Mouse (Mus musculus): ENCODE results near the gene Tlx2. TPM values are rescaled to one million over a fixed set of nuclear protein-coding genes. Genes with fewer than 3 reads are reported as not detected.

Gene Tlx2
- total RNA-seq, 2 experiments from 2014 or later = not detected

GRCm38 (mm10) chr6:83029777-83030176 is 40.3 kb downstream of the Tlx2 start:
- no peak for ATAC-seq (replicated peaks; ENCODE audit: poor library complexity, severe bottlenecking)

- no peak for ATAC-seq (replicated peaks; ENCODE audit: poor library complexity, severe bottlenecking)
Observed at GRCm38 (mm10) chr6:83027706-83028105, 42.4 kb downstream of the Tlx2 start.

- no peak for ATAC-seq (replicated peaks; ENCODE audit: poor library complexity, severe bottlenecking)
Observed at GRCm38 (mm10) chr6:83027293-83027692, 42.8 kb downstream of the Tlx2 start.

- ATAC-seq (replicated peaks; ENCODE audit: poor library complexity, severe bottlenecking) = no peak
Observed at GRCm38 (mm10) chr6:83025221-83025620, 44.9 kb downstream of the Tlx2 start.

GRCm38 (mm10) chr6:83024421-83024820 is 45.7 kb downstream of the Tlx2 start:
- ATAC-seq (replicated peaks; ENCODE audit: poor library complexity, severe bottlenecking) = peak; percentile 64

DNA sequence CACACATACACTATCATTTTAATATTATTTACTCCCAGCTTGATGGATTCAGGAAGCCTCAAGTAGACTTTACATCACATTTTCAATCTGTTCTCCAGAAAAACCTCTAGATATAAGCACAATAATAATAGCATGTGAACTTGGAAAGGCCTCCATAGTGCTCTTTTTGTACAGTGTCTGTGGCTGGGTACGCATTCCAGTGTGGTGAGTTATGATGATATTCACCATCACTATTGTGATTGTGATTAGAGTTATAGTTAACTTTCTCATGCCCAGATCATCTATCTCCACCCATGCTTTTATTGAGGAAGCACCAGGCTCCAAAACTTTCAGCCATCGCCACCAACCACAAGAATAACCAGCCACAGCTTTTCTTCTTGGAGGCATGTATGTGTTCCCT is 46.3 kb downstream of the Tlx2 start:
- ATAC-seq (replicated peaks; ENCODE audit: poor library complexity, severe bottlenecking) = no peak

DNA sequence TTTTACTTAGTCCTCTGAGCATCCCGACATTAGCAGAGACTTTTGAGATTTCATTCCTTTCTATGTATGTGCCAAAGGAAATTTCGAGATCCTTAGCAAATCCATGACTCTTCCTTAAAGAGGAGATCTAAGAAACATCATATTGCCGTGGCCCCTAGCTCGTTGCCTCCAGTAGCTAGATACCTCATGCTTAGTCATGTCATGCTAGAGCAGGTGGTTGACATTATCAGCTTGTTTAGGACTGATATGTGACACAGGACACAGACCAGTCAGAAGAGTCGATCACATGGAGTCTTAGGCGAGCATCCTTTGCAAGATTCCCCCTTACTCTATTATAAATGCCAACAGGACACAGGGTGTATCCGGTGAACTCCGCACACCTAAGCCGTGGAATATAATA is 47.1 kb downstream of the Tlx2 start:
- no peak for ATAC-seq (replicated peaks; ENCODE audit: poor library complexity, severe bottlenecking)

DNA sequence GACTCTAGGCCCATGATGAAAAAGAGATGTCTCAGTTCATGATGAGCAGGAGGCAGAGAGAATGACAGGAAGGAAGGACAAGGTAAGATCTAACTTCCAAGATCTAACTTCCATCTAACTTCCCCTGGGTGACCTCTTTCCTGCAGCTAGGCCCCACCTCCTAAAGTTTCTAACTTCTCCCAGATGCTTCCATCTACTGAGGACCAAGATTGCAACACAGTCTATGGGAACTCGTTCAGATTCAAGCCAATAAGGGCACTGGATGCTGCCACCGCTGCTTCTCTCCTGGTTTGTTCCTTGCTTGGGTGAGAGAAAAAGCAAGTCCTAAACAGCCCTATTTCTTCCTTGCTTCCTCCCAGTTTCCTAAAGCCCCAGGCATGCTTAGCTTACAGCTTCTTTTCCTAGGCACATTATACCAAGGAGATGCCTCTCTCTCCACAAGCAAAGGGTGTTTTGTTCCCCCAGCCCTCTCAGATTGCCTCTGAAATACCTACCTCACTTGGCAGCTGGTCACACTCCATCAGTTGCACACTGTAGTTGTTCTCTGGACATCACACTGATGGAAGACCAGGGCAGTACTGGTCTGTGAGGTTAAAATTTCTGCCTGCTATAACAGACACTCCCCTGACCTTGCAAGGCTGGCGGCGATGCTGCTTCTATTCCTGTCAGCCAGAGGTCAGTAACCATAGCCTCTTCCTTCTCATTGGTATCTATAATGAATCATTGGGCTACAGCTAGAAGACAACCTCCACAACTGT is 49.1 kb downstream of the Tlx2 start:
- ATAC-seq (replicated peaks; ENCODE audit: poor library complexity, severe bottlenecking) = no peak

DNA sequence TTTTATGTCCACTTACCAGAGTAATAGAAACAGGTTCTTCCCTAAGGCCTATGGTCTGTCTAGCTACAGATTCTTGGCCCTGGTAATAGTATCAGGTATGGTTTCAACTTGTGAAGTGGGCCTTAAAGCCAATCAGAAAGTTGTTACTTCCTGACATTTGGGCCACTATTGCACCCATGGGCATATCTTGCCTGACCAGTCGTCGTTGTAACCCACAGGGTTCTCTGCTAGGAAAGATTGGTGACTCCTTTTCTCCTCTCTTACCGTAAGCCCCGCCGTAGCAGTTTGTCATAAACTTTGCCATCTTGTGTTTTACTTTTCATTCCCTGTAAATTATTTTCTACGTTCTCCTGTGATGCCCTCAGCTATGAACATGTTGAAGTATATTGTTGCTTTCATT is 50.0 kb downstream of the Tlx2 start:
- no peak for ATAC-seq (replicated peaks; ENCODE audit: poor library complexity, severe bottlenecking)

- ATAC-seq (replicated peaks; ENCODE audit: poor library complexity, severe bottlenecking) = no peak
Observed at GRCm38 (mm10) chr6:83019044-83019443, 51.0 kb downstream of the Tlx2 start.

Other genes starting within 250 kb of the Tlx2 start
- not detected in 2 replicates for gene Sema4f, start 130.5 kb downstream of the Tlx2 start, total RNA-seq (2014; fragmentation: Nextera tagmentation)
- not detected in 2 replicates for gene Sema4f, start 130.5 kb downstream of the Tlx2 start, total RNA-seq (2017)
- 2.2 TPM in 1 of 2 replicates, not detected in the other for gene M1ap, start 123.4 kb downstream of the Tlx2 start, total RNA-seq (2014; fragmentation: Nextera tagmentation)
- gene M1ap, start 123.4 kb downstream of the Tlx2 start, total RNA-seq (2017) = 2.7 and 6.3 TPM in 2 replicates
- 18.7 and 25.8 TPM in 2 replicates for gene Dok1, start 36.8 kb downstream of the Tlx2 start, total RNA-seq (2014; fragmentation: Nextera tagmentation)
- 9.0 and 16.1 TPM in 2 replicates for gene Dok1, start 36.8 kb downstream of the Tlx2 start, total RNA-seq (2017)
- 9.0 TPM in 1 of 2 replicates, not detected in the other for gene Loxl3, start 36.1 kb downstream of the Tlx2 start, total RNA-seq (2014; fragmentation: Nextera tagmentation)
- 0.46 and 2.2 TPM in 2 replicates for gene Loxl3, start 36.1 kb downstream of the Tlx2 start, total RNA-seq (2017)
- 235 and 242 TPM in 2 replicates for gene Aup1, start 15.8 kb downstream of the Tlx2 start, total RNA-seq (2014; fragmentation: Nextera tagmentation)
- gene Aup1, start 15.8 kb downstream of the Tlx2 start, total RNA-seq (2017) = 120 and 136 TPM in 2 replicates
- 96.9 and 114 TPM in 2 replicates for gene Htra2, start 15.0 kb downstream of the Tlx2 start, total RNA-seq (2014; fragmentation: Nextera tagmentation)
- gene Htra2, start 15.0 kb downstream of the Tlx2 start, total RNA-seq (2017) = 66.2 and 81.3 TPM in 2 replicates
- gene Dqx1, start 12.4 kb downstream of the Tlx2 start, total RNA-seq (2014; fragmentation: Nextera tagmentation) = 0.81 and 2.4 TPM in 2 replicates
- gene Dqx1, start 12.4 kb downstream of the Tlx2 start, total RNA-seq (2017) = 1.1 and 1.6 TPM in 2 replicates
- gene Pcgf1, start 7.6 kb upstream of the Tlx2 start, total RNA-seq (2014; fragmentation: Nextera tagmentation) = 20.3 and 24.6 TPM in 2 replicates
- 10.9 and 11.5 TPM in 2 replicates for gene Pcgf1, start 7.6 kb upstream of the Tlx2 start, total RNA-seq (2017)
- not detected in 2 replicates for gene Lbx2, start 16.1 kb upstream of the Tlx2 start, total RNA-seq (2014; fragmentation: Nextera tagmentation)
- gene Lbx2, start 16.1 kb upstream of the Tlx2 start, total RNA-seq (2017) = 1.3 TPM in 1 of 2 replicates, not detected in the other
- 2.8 and 8.2 TPM in 2 replicates for gene Ccdc142, start 31.3 kb upstream of the Tlx2 start, total RNA-seq (2014; fragmentation: Nextera tagmentation)
- gene Ccdc142, start 31.3 kb upstream of the Tlx2 start, total RNA-seq (2017) = 2.5 and 5.7 TPM in 2 replicates
- gene Gm42688, start 31.3 kb upstream of the Tlx2 start, total RNA-seq (2014; fragmentation: Nextera tagmentation) = 2.0 and 6.3 TPM in 2 replicates
- 2.6 TPM in 2 replicates for gene Gm42688, start 31.3 kb upstream of the Tlx2 start, total RNA-seq (2017)
- gene Mrpl53, start 38.7 kb upstream of the Tlx2 start, total RNA-seq (2014; fragmentation: Nextera tagmentation) = 48.6 and 78.4 TPM in 2 replicates
- 14.6 and 29.1 TPM in 2 replicates for gene Mrpl53, start 38.7 kb upstream of the Tlx2 start, total RNA-seq (2017)
- 90.1 and 93.4 TPM in 2 replicates for gene Mogs, start 45.2 kb upstream of the Tlx2 start, total RNA-seq (2014; fragmentation: Nextera tagmentation)
- gene Mogs, start 45.2 kb upstream of the Tlx2 start, total RNA-seq (2017) = 137 and 158 TPM in 2 replicates
- gene Wbp1, start 51.3 kb upstream of the Tlx2 start, total RNA-seq (2014; fragmentation: Nextera tagmentation) = 31.4 and 38.9 TPM in 2 replicates
- gene Wbp1, start 51.3 kb upstream of the Tlx2 start, total RNA-seq (2017) = 77.6 and 91.3 TPM in 2 replicates
- 17.2 and 22.8 TPM in 2 replicates for gene Ino80b, start 55.1 kb upstream of the Tlx2 start, total RNA-seq (2014; fragmentation: Nextera tagmentation)
- 32.9 and 47.6 TPM in 2 replicates for gene Ino80b, start 55.1 kb upstream of the Tlx2 start, total RNA-seq (2017)
- gene Rtkn, start 65.2 kb upstream of the Tlx2 start, total RNA-seq (2014; fragmentation: Nextera tagmentation) = 5.1 and 8.7 TPM in 2 replicates
- gene Rtkn, start 65.2 kb upstream of the Tlx2 start, total RNA-seq (2017) = 2.1 and 5.0 TPM in 2 replicates
- gene Wdr54, start 86.1 kb upstream of the Tlx2 start, total RNA-seq (2014; fragmentation: Nextera tagmentation) = not detected in 2 replicates
- gene Wdr54, start 86.1 kb upstream of the Tlx2 start, total RNA-seq (2017) = 0.04 TPM in 1 of 2 replicates, not detected in the other
- gene 1700003E16Rik, start 86.1 kb upstream of the Tlx2 start, total RNA-seq (2014; fragmentation: Nextera tagmentation) = 0.51 TPM in 1 of 2 replicates, not detected in the other
- not detected in 2 replicates for gene 1700003E16Rik, start 86.1 kb upstream of the Tlx2 start, total RNA-seq (2017)
- 27.3 and 71.9 TPM in 2 replicates for gene Dctn1, start 95.6 kb upstream of the Tlx2 start, total RNA-seq (2014; fragmentation: Nextera tagmentation)
- gene Dctn1, start 95.6 kb upstream of the Tlx2 start, total RNA-seq (2017) = 69.4 and 69.5 TPM in 2 replicates
- gene Slc4a5, start 149.5 kb upstream of the Tlx2 start, total RNA-seq (2014; fragmentation: Nextera tagmentation) = not detected in 2 replicates
- 0.13 TPM in 1 of 2 replicates, not detected in the other for gene Slc4a5, start 149.5 kb upstream of the Tlx2 start, total RNA-seq (2017)